Mouse (Mus musculus) small intestine, adult 2 months (tissue): Measurements from ENCODE around the gene Cenps.

Source experiments
- CTCF ChIP-seq: fragments of 200-500 bp; IDR thresholded peaks from 2 replicates; pipeline ENCODE4 v1.5.1; 2012; ENCODE audit warnings: low read depth, mild to moderate bottlenecking, control low read depth, inconsistent platforms, low read length, moderate library complexity, mixed read lengths; ENCODE audit not compliant: insufficient replicate concordance, insufficient read length; ENCODE audit errors: extremely low read depth
- POLR2A ChIP-seq: fragments of 200-500 bp; IDR thresholded peaks from 2 replicates; pipeline ENCODE4 v1.6.1; 2012; ENCODE audit warnings: low read depth, mild to moderate bottlenecking, control low read depth, inconsistent platforms, low read length, moderate library complexity

DNA sequence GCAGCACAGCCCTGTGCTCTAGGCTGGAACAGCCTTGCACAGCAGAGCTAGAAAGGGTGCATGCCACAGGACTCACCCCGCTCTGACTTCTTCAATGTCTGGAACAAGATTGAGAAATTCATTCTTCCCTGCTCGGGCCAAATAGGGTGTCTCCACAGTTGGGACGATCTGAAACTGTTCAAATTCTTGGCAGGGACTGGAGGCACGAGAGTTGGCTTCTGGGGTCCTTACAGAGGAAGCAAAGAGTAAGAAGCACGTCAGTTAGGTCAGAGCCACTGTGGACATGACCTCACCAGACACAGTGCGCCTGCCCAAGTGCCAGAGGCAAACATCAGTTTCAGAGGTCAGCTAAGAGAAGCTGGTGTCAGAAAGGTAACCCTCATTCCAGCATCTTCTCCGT lies 44.8 kb upstream of the Cenps start:
- TF ChIP-seq CTCF (no peak), POLR2A (no peak)
